Mouse (Mus musculus) hindbrain, postnatal 0 days (tissue): Measurements from ENCODE around the gene Asprv1. TPM values are rescaled to one million over a fixed set of nuclear protein-coding genes. Genes with fewer than 3 reads are reported as not detected.

Experiments
- ATAC-seq: fragments of 200-750 bp; cut with Nextera tagmentation; 2 replicates; pipeline ENCODE4 v1.8.0; 2017; ENCODE audit warnings: mild to moderate bottlenecking, moderate TSS enrichment, moderate library complexity
- DNase-seq: peaks from one replicate; pipeline ENCODE4 v3.0.0-alpha.2; 2015; ENCODE audit warnings: low spot score
- H3K27ac ChIP-seq: fragments of 300-500 bp; sonication (generic); 2 replicates; pipeline ENCODE4 v1.5.1; 2014; ENCODE audit warnings: mild to moderate bottlenecking
- H3K27me3 ChIP-seq: fragments of 300-500 bp; sonication (generic); 2 replicates; pipeline ENCODE4 v1.6.1; 2014; ENCODE audit warnings: low read length, mixed read lengths; ENCODE audit not compliant: insufficient read depth
- H3K36me3 ChIP-seq: fragments of 300-500 bp; sonication (generic); 2 replicates; pipeline ENCODE4 v1.6.1; 2014; ENCODE audit warnings: low read length, mixed read lengths; ENCODE audit not compliant: insufficient read depth
- H3K4me1 ChIP-seq: fragments of 300-500 bp; sonication (generic); 2 replicates; pipeline ENCODE4 v1.6.1; 2014; ENCODE audit warnings: antibody characterized with exemption, low read length, mixed read lengths; ENCODE audit not compliant: insufficient read depth
- H3K4me2 ChIP-seq: fragments of 300-500 bp; sonication (generic); 2 replicates; pipeline ENCODE4 v1.6.1; 2014; ENCODE audit warnings: low read depth, mild to moderate bottlenecking, low read length, moderate library complexity, mixed read lengths
- H3K4me3 ChIP-seq: fragments of 300-500 bp; sonication (generic); 2 replicates; pipeline ENCODE4 v1.5.1; 2014; ENCODE audit warnings: low read length
- H3K9ac ChIP-seq: fragments of 300-500 bp; sonication (generic); replicated peaks from 2 replicates; pipeline ENCODE4 v1.6.1; 2014; ENCODE audit warnings: mild to moderate bottlenecking, low read length, moderate library complexity, mixed read lengths
- H3K9me3 ChIP-seq: fragments of 300-500 bp; sonication (generic); 2 replicates; pipeline ENCODE4 v1.6.1; 2016; ENCODE audit warnings: low read length, mixed read lengths
- CTCF ChIP-seq: IDR thresholded peaks from 2 replicates; pipeline ENCODE4 v1.5.1; 2016; ENCODE audit warnings: antibody characterized with exemption, control low read depth, low read depth
- WGBS: fragments of 180-500 bp; shearing (Covaris S2); extraction: QIAGEN DNeasy Blood & Tissue Kit; methylation state at CpG from one replicate; pipeline ENCODE4 v1.1.7; 2014; 5-methylcytosine and 5-hydroxymethylcytosine counted together
- polyA plus RNA-seq: library from polyadenylated mRNA; unstranded; fragments of >200 nt; fragmentation: Nextera tagmentation; extraction: Ambion mirVana; gene quantifications from 2 replicates; pipeline ENCODE4 v1.2.1, GENCODE M21; 2015
- total RNA-seq: library from RNA; depleted of rRNA; stranded (reverse); fragments of >200 nt; gene quantifications from 2 replicates; pipeline ENCODE4 v1.2.3, GENCODE M21; 2014

The Asprv1 gene
- total and polyA plus RNA-seq, 2 experiments from 2014 or later, result 0.73 to 0.99 TPM

DNA sequence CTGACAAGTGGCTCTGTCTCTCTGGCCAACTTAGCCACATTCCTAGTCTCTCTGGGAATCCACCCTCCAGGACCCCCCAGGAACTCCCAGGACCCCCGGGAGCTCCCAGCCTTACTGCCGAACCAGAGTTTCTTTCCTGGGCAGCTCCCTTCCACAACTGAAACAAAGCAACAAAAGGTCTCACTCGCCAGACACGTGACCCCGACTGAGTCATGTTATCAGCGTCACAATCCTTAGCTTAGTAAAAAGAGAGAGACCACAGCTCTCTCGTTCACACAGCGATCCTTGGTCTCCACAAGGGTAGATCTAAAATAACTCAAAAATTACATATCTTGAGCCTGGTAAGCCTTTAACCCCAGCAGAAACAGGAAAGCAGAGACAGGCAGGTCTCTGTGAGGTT is 13.8 kb downstream of the Asprv1 start:
- 60% methylated on average over 8 of the region's 8 CpGs for WGBS
- H3K4me1 ChIP-seq, result no peaks in the 10 kb centered on the region
- H3K9me3 ChIP-seq, result no peaks in the 10 kb centered on the region
- DNase-seq, result no peak
- H3K27me3 ChIP-seq, result no peaks in the 10 kb centered on the region
- H3K9ac ChIP-seq, result no peak overlapping the region
- no peak for ATAC-seq
- H3K4me2 ChIP-seq, result no peak overlapping the region
- no peak overlapping the region for H3K27ac ChIP-seq
- TF ChIP-seq CTCF, result no peak
- H3K4me3 ChIP-seq, result no peak overlapping the region
- no peaks in the 10 kb centered on the region for H3K36me3 ChIP-seq

DNA sequence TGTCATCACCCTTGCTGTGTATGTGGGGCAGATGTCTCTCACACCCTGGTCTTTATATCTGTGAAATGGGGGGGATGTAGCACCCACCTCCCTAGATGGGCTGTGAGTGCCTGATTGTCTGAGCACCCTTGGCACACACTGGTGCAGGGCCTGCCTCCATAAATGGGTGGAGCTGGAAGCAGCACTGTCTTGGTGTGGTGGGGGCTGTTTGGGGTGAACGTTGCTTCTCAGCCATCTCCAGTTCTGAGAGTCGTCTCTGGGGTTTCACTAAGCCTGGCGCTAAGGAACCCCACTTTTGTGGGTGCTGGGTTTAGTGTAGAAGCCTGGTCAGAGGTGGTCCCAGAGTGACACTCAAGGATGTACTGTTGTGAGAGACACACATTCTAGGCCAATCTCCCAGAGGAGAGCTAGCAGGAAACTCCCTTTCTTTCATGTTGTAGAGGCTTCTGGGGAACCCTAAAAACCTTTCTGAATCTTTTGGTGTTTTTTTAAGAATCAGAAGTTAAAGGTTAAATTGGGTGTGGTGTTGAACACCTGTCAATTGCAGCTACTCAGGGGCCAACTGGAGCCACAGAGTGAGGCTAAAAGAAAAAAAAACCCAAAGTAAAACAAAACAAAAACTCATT is 16.9 kb downstream of the Asprv1 start:
- H3K4me1 ChIP-seq, result no peaks in the 10 kb centered on the region
- TF ChIP-seq CTCF, result no peak
- no peaks in the 10 kb centered on the region for H3K9me3 ChIP-seq
- H3K36me3 ChIP-seq, result peaks cover 18% of the 10 kb centered on the region
- 86% methylated on average over 3 of the region's 3 CpGs for WGBS
- H3K4me3 ChIP-seq, result no peak overlapping the region
- no peak overlapping the region for H3K4me2 ChIP-seq
- H3K9ac ChIP-seq, result no peak overlapping the region
- H3K27ac ChIP-seq, result no peak overlapping the region
- H3K27me3 ChIP-seq, result no peaks in the 10 kb centered on the region
- DNase-seq (no peak), ATAC-seq (no peak)

DNA sequence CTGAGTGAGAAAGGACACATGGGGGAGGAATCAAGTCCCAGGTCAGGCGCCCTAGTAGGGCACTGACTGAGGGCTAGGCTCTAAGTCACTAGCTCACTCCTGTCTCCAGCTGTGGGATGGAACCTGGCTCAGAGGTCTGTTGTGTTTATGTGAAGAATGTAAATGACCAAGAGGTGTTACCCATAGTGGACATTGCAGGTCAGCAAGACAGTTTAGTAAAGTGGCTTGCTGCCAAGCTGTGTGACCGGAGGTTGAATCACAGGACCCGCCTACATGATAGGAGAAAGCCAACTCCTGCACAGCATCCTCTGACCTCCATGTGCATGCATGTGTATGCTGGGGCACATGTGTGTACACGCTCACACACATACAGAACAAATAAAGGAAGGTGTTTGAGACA is 17.6 kb downstream of the Asprv1 start:
- no peak overlapping the region for H3K4me2 ChIP-seq
- no peak for DNase-seq
- no peak overlapping the region for H3K4me3 ChIP-seq
- TF ChIP-seq CTCF, result no peak
- 80% methylated on average over 4 of the region's 4 CpGs for WGBS
- H3K4me1 ChIP-seq, result no peaks in the 10 kb centered on the region
- no peaks in the 10 kb centered on the region for H3K9me3 ChIP-seq
- H3K27me3 ChIP-seq, result no peaks in the 10 kb centered on the region
- ATAC-seq, result no peak
- H3K36me3 ChIP-seq, result peaks cover 24% of the 10 kb centered on the region
- H3K9ac ChIP-seq, result no peak overlapping the region
- no peak overlapping the region for H3K27ac ChIP-seq

DNA sequence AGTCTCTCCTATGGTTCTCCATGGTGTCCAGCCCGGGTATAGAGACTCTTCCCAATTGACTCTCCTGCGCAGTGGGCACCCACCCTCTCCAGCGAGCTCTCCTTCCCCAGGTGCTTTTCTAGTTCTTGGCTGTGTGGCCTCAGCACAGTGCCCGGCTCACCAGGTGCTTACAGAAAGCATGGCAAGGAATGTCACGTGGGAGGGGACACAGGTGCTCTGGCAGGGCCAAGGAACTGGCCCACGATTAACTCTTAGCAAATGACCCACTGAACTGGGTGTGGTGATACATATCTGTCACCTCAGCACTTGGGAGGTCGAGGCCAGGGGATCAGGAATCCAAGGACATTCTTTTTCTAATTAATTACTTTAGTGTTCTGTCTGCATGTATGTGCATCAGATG is 18.2 kb downstream of the Asprv1 start:
- H3K36me3 ChIP-seq, result peaks cover 30% of the 10 kb centered on the region
- no peaks in the 10 kb centered on the region for H3K27me3 ChIP-seq
- no peak overlapping the region for H3K4me2 ChIP-seq
- H3K9me3 ChIP-seq, result no peaks in the 10 kb centered on the region
- TF ChIP-seq CTCF, result no peak
- 78% methylated on average over 7 of the region's 7 CpGs for WGBS
- H3K4me3 ChIP-seq, result no peak overlapping the region
- H3K9ac ChIP-seq, result no peak overlapping the region
- DNase-seq (no peak), ATAC-seq (no peak)
- H3K27ac ChIP-seq, result no peak overlapping the region
- H3K4me1 ChIP-seq, result no peaks in the 10 kb centered on the region

DNA sequence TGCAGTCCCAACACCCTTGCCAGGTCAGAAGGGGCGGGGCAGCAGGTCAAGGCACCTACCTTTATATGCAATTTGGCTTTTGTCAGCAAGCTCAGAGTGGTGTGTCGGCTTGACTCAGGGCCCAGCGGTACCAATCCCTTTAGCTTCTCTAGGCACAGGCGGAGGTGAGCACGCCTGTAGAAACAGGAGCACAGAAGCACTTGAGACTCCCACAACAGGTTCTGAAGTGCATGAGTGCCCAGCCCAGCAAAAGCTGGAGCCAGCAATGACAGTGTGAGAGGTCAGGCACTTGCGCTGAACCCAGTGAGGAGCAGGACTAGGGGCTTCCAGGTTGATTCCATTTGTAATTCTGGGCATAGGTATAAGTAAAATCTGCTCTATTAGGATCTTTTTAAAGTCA is 25.1 kb downstream of the Asprv1 start:
- DNase-seq, result no peak
- H3K4me3 ChIP-seq, result no peak overlapping the region
- WGBS, result 93% methylated on average over 6 of the region's 6 CpGs
- no peak overlapping the region for H3K27ac ChIP-seq
- H3K27me3 ChIP-seq, result no peaks in the 10 kb centered on the region
- no peak for TF ChIP-seq CTCF
- no peak for ATAC-seq
- no peaks in the 10 kb centered on the region for H3K4me1 ChIP-seq
- H3K4me2 ChIP-seq, result no peak overlapping the region
- H3K9me3 ChIP-seq, result no peaks in the 10 kb centered on the region
- no peak overlapping the region for H3K9ac ChIP-seq
- peaks cover 53% of the 10 kb centered on the region for H3K36me3 ChIP-seq

DNA sequence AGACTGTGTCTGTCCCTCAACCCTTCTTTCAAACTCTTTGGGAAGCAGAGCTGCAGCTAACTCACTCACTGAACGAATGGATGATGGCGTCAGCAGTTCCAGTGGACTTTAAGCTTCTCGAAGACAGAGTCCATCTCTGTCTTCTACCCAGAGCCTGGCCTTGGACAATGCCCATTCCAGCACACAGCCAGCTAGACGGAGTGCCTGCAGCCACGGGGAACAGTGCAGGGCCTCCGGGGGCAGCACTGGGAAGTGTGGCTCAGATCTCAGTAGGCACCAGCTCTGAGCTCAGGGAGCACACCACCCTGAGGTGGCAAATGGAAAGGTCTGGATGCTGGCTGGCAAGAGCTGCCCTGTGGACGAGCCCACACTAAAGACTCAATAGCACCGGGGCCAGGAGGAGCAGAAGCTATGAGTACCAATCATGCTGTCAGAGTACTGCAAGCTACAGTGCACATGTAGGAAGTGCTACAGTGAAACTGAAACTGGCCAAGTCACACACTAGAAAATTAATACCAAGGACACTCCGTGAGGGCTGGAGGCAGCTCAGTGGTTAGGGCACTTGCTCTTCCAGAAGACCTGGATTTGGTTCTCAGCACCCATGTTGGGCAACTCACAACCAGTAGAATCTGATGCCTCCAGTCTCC is 26.4 kb downstream of the Asprv1 start:
- peak; percentile 35; the same call in 1 of the 2 replicates for TF ChIP-seq CTCF
- Histone ChIP-seq H3K4me3 (no peak overlapping the region), H3K36me3 (peaks cover 53% of the 10 kb centered on the region), H3K27me3 (no peaks in the 10 kb centered on the region), H3K9me3 (no peaks in the 10 kb centered on the region), H3K4me1 (no peaks in the 10 kb centered on the region), H3K27ac (no peak overlapping the region), H3K4me2 (no peak overlapping the region), H3K9ac (no peak overlapping the region)
- ATAC-seq (peak; percentile 43; the same call in 1 of the 2 replicates), DNase-seq (no peak)
- WGBS, result 80% methylated on average over 9 of the region's 9 CpGs

DNA sequence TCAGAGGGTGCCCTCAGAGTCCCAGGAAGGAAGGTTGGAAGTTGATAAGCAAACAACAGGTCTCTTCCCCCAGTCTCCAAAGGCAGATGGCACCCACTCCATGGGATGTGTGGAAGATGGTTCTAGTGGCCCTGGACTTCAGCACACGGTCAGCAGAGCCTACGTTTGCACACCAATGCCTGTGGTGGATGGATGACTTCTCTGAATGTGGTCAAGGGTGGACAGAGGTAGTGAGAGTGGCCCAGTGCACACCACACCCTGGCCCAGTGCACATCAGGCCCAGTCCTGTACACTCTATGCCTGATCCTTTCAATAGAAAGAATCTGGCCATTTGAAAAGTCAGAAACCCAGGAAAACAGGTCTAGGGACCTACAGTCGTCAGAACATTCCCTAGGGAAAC is 30.5 kb downstream of the Asprv1 start:
- Histone ChIP-seq H3K9ac (no peak overlapping the region), H3K4me3 (no peak overlapping the region), H3K27me3 (no peaks in the 10 kb centered on the region), H3K4me2 (no peak overlapping the region), H3K36me3 (peaks cover 59% of the 10 kb centered on the region), H3K9me3 (no peaks in the 10 kb centered on the region), H3K27ac (no peak overlapping the region), H3K4me1 (no peaks in the 10 kb centered on the region)
- 87% methylated on average over 3 of the region's 3 CpGs for WGBS
- ATAC-seq, result no peak
- no peak for DNase-seq
- no peak for TF ChIP-seq CTCF
